Mouse (Mus musculus): ENCODE data around the gene Speer4d. TPM values are rescaled to one million over a fixed set of nuclear protein-coding genes. Genes with fewer than 3 reads are reported as not detected.
"Not testable (repeated sequence)": the region's sequence is repeated elsewhere in the genome, so short reads cannot be mapped to it uniquely, and the experiment has no call there.

Speer4d gene
- total and polyA plus RNA-seq, 2 experiments: not detected

GRCm38 (mm10) chr5:15628136-15628535, 9.3 kb downstream of the Speer4d start:
- peak; percentile 4; the same call in 1 of the 2 replicates for TF ChIP-seq CTCF (IDR thresholded peaks at IDR 0.05; ENCODE audit: low read depth, low read length)
- not testable (repeated sequence) for H3K27me3 ChIP-seq (ENCODE audit: control insufficient read depth, insufficient read depth, low read length); DNase-seq (ENCODE audit: extremely low read depth, low read depth, low spot score); H3K27ac ChIP-seq (replicated peaks; ENCODE audit: insufficient read depth, low read depth, low read length); H3K9ac ChIP-seq (ENCODE audit: low read depth, low read length); H3K36me3 ChIP-seq (ENCODE audit: control insufficient read depth, insufficient read depth, low read length); H3K4me3 ChIP-seq (ENCODE audit: insufficient read depth, low read depth, low read length); H3K4me1 ChIP-seq (ENCODE audit: control insufficient read depth, insufficient read depth, low read length); H3K79me2 ChIP-seq (ENCODE audit: control insufficient read depth, insufficient read depth, low read length)
- 22% methylated on average over 1 of the region's 1 CpGs for WGBS

- not testable (repeated sequence) for DNase-seq (ENCODE audit: extremely low read depth, low read depth, low spot score); H3K79me2 ChIP-seq (ENCODE audit: control insufficient read depth, insufficient read depth, low read length); H3K4me1 ChIP-seq (ENCODE audit: control insufficient read depth, insufficient read depth, low read length); H3K4me3 ChIP-seq (ENCODE audit: insufficient read depth, low read depth, low read length); H3K27ac ChIP-seq (replicated peaks; ENCODE audit: insufficient read depth, low read depth, low read length); H3K9ac ChIP-seq (ENCODE audit: low read depth, low read length); H3K27me3 ChIP-seq (ENCODE audit: control insufficient read depth, insufficient read depth, low read length); H3K36me3 ChIP-seq (ENCODE audit: control insufficient read depth, insufficient read depth, low read length)
- 28% methylated on average over 5 of the region's 5 CpGs for WGBS
Observed at GRCm38 (mm10) chr5:15630068-15630467, 11.2 kb downstream of the Speer4d start.

GRCm38 (mm10) chr5:15637637-15638036, 18.8 kb downstream of the Speer4d start:
- H3K9ac ChIP-seq (ENCODE audit: low read depth, low read length); H3K36me3 ChIP-seq (ENCODE audit: control insufficient read depth, insufficient read depth, low read length); DNase-seq (ENCODE audit: extremely low read depth, low read depth, low spot score); H3K27ac ChIP-seq (replicated peaks; ENCODE audit: insufficient read depth, low read depth, low read length); H3K27me3 ChIP-seq (ENCODE audit: control insufficient read depth, insufficient read depth, low read length); H3K79me2 ChIP-seq (ENCODE audit: control insufficient read depth, insufficient read depth, low read length); H3K4me1 ChIP-seq (ENCODE audit: control insufficient read depth, insufficient read depth, low read length); H3K4me3 ChIP-seq (ENCODE audit: insufficient read depth, low read depth, low read length): not testable (repeated sequence)
- WGBS: 51% methylated on average over 2 of the region's 2 CpGs

GRCm38 (mm10) chr5:15645707-15646106, 26.8 kb downstream of the Speer4d start:
- not testable (repeated sequence) for H3K4me3 ChIP-seq (ENCODE audit: insufficient read depth, low read depth, low read length); H3K79me2 ChIP-seq (ENCODE audit: control insufficient read depth, insufficient read depth, low read length); H3K9ac ChIP-seq (ENCODE audit: low read depth, low read length); H3K27ac ChIP-seq (replicated peaks; ENCODE audit: insufficient read depth, low read depth, low read length); H3K36me3 ChIP-seq (ENCODE audit: control insufficient read depth, insufficient read depth, low read length); H3K27me3 ChIP-seq (ENCODE audit: control insufficient read depth, insufficient read depth, low read length); H3K4me1 ChIP-seq (ENCODE audit: control insufficient read depth, insufficient read depth, low read length)
- 15% methylated on average over 6 of the region's 6 CpGs for WGBS
- peak; percentile 7 for DNase-seq (ENCODE audit: extremely low read depth, low read depth, low spot score)

- not testable (repeated sequence) for H3K36me3 ChIP-seq (ENCODE audit: control insufficient read depth, insufficient read depth, low read length); H3K4me3 ChIP-seq (ENCODE audit: insufficient read depth, low read depth, low read length); H3K9ac ChIP-seq (ENCODE audit: low read depth, low read length); H3K4me1 ChIP-seq (ENCODE audit: control insufficient read depth, insufficient read depth, low read length); H3K79me2 ChIP-seq (ENCODE audit: control insufficient read depth, insufficient read depth, low read length); DNase-seq (ENCODE audit: extremely low read depth, low read depth, low spot score); H3K27me3 ChIP-seq (ENCODE audit: control insufficient read depth, insufficient read depth, low read length); H3K27ac ChIP-seq (replicated peaks; ENCODE audit: insufficient read depth, low read depth, low read length)
- WGBS: 76% methylated on average over 2 of the region's 2 CpGs
Observed at GRCm38 (mm10) chr5:15652334-15652733, 33.5 kb downstream of the Speer4d start.

- WGBS: 56% methylated on average over 1 of the region's 1 CpGs
- H3K4me1 ChIP-seq (ENCODE audit: control insufficient read depth, insufficient read depth, low read length); H3K4me3 ChIP-seq (ENCODE audit: insufficient read depth, low read depth, low read length); H3K79me2 ChIP-seq (ENCODE audit: control insufficient read depth, insufficient read depth, low read length); DNase-seq (ENCODE audit: extremely low read depth, low read depth, low spot score); H3K36me3 ChIP-seq (ENCODE audit: control insufficient read depth, insufficient read depth, low read length); H3K27me3 ChIP-seq (ENCODE audit: control insufficient read depth, insufficient read depth, low read length); H3K27ac ChIP-seq (replicated peaks; ENCODE audit: insufficient read depth, low read depth, low read length); H3K9ac ChIP-seq (ENCODE audit: low read depth, low read length): not testable (repeated sequence)
Observed at GRCm38 (mm10) chr5:15656959-15657358, 38.1 kb downstream of the Speer4d start, which contains the start of gene 4930572O03Rik. 4930572O03Rik (minus strand) TSS chr5:15657059.

GRCm38 (mm10) chr5:15663847-15664246, 45.0 kb downstream of the Speer4d start:
- H3K27ac ChIP-seq (replicated peaks; ENCODE audit: insufficient read depth, low read depth, low read length); DNase-seq (ENCODE audit: extremely low read depth, low read depth, low spot score): not testable (repeated sequence)
- WGBS: 67% methylated on average over 7 of the region's 7 CpGs

GRCm38 (mm10) chr5:15670789-15671188, 51.9 kb downstream of the Speer4d start:
- not testable (repeated sequence) for DNase-seq (ENCODE audit: extremely low read depth, low read depth, low spot score); H3K27ac ChIP-seq (replicated peaks; ENCODE audit: insufficient read depth, low read depth, low read length); H3K79me2 ChIP-seq (ENCODE audit: control insufficient read depth, insufficient read depth, low read length); H3K4me3 ChIP-seq (ENCODE audit: insufficient read depth, low read depth, low read length); H3K4me1 ChIP-seq (ENCODE audit: control insufficient read depth, insufficient read depth, low read length); H3K27me3 ChIP-seq (ENCODE audit: control insufficient read depth, insufficient read depth, low read length); H3K36me3 ChIP-seq (ENCODE audit: control insufficient read depth, insufficient read depth, low read length); H3K9ac ChIP-seq (ENCODE audit: low read depth, low read length)
- whole genome bisulfite sequencing: 86% methylated on average over 9 of the region's 18 CpGs

More at GRCm38 (mm10) chr5:15663847-15664246, 45.0 kb downstream of the Speer4d start:
- H3K36me3 ChIP-seq (ENCODE audit: control insufficient read depth, insufficient read depth, low read length); H3K4me3 ChIP-seq (ENCODE audit: insufficient read depth, low read depth, low read length); H3K9ac ChIP-seq (ENCODE audit: low read depth, low read length); H3K27me3 ChIP-seq (ENCODE audit: control insufficient read depth, insufficient read depth, low read length); H3K79me2 ChIP-seq (ENCODE audit: control insufficient read depth, insufficient read depth, low read length); H3K4me1 ChIP-seq (ENCODE audit: control insufficient read depth, insufficient read depth, low read length): not testable (repeated sequence)

Data from liver, adult 2 months (tissue).